Mouse (Mus musculus): ENCODE measurements around the gene Kank3. TPM values are rescaled to one million over a fixed set of nuclear protein-coding genes. Genes with fewer than 3 reads are reported as not detected.

Kank3 gene
- polyA plus RNA-seq (2012): 6.9 and 7.2 TPM in 2 replicates

DNA sequence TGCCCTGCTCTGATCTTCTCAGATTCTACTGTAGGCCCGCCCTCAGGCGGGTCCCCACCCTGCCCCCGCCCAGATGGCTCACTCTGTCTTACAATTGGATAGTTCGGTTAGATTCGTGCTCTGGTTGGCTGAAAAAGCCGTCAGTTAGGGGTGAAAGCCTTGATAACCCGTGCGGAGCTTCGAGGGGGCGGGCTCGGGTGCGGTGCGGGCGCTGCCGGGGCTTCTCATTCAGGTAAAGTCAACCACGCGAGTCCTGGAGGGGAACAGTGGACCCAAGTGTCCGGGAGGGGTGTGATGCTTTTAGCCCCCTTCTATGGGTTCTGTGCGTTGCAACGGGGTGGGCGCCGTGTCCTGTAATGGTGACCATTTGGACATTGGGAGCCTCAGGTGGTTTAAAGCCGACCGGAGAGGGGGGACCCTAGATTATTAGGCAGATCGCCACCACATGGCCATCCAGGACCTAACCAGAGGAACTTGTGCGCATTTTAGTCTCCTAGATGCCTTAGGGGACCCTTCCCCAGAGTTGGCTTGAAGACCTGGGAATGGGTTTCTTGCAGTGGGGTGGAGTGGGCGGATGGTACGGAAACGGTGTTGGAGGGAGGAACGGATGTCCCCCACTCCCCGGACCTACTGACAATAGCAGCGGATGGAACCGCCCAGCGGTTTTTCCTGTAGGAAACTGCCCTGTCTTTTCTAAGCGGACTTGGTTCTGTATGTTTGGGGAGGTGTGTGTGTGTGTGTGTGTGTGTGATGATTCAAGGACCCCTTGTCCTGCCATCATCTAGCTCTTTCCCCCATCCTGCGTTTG lies at the start of gene Kank3:
TSS of gene Kank3 (plus strand) at position 186 of the 808 bp plus-strand sequence.
- TF ChIP-seq GATA1 (IDR thresholded peaks at IDR 0.05; ENCODE audit: low read length): no peak

DNA sequence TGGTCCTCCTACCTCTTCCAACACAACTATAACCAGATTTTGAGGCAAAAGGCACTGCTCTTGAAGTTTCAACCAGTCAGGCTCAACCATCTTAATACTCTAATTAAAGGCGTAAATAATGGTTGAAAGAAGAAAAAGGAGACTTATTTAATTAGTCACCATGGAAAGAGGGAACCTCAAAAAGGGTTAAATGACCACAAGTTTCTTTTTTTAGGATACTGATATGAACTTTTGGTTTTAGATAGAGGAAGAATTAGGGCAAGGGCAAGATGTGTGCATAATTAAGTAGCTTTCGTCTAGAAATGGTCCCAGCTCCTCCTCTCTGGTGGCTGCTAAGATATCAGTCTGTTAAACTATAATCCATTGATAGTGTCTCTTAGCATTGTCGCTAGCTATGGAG lies 43.9 kb upstream of the Kank3 start:
- TF ChIP-seq GATA1 (IDR thresholded peaks at IDR 0.05; ENCODE audit: low read length): no peak

DNA sequence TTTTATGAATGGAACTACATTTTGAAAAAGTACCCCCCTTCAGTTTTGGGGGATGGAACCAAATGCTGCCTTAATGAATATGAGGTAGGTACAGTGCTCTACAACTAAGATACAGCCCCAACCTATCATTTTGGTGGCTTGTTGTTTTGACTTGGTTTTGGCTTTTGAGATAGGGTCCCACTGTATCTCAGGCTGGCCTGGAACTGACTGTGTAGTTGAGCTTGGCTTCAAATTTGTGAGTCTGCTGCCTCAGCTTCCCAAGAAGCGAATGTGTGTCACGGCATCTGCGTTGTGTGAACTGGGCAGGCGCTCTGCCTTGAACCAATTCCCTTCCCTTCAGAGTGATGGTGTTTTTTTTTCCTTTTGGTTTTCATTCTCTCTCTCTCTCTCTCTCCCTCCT lies 38.7 kb upstream of the Kank3 start:
- TF ChIP-seq GATA1 (IDR thresholded peaks at IDR 0.05; ENCODE audit: low read length): no peak

GRCm38 (mm10) chr17:33773426-33773825 lies 36.9 kb upstream of the Kank3 start:
- no peak for TF ChIP-seq GATA1 (IDR thresholded peaks at IDR 0.05; ENCODE audit: low read length)

DNA sequence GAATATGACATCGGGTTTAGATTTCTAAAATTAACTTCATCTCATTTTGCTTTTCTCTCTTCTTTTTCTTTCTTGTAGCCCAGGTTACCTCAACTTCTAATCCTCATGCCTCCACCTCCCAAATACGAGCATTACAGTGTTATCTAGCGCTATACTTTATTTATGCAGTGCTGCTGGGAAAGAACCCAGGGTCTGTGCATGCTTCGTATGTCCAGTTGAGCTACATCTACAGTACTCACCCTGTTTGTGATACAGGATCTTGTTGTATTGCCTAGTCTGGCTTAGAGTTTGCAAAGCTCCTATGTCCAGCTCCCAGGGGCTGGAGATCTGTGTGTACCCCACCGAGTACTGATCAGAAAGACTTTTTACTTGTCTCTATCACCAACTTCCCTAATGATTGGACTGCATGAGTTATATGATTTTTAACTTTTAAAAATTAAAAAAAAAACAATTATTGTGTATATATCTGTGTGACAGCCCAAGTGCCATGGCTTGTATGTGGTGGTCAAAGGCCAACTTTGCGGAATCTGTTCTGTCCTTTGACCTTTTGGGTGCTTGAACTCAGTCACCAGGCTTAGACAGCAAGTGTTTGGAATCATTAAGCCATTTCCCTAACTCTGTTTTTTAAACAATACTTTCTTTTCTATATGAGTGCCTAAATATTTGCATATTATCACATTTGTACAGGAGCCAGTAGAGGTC lies 36.3 kb upstream of the Kank3 start:
- TF ChIP-seq GATA1 (IDR thresholded peaks at IDR 0.05; ENCODE audit: low read length): no peak

- no peak for TF ChIP-seq GATA1 (IDR thresholded peaks at IDR 0.05; ENCODE audit: low read length)
Measured at GRCm38 (mm10) chr17:33774573-33775155, 35.7 kb upstream of the Kank3 start.

DNA sequence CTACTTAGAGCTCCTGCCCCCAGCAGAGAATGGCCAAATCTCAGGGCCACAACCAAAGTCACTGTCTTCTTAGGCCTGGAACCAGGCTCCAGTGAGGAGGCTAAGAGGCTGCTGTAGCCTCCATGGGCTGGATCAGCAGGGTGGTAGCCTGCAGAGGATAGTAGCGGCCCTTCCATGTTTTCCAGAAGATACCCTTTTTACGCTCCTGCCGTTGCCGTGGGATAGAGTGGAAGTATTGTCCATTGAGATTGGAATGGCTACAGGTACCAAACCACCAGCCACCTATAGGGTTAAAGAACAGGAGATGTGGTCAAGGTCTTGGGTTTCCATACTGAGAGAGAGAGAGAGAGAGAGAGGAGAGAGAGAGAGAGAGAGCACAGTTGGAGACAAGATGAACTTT lies 35.0 kb upstream of the Kank3 start:
- no peak for TF ChIP-seq GATA1 (IDR thresholded peaks at IDR 0.05; ENCODE audit: low read length)

GRCm38 (mm10) chr17:33779271-33779966 lies 30.9 kb upstream of the Kank3 start:
- TF ChIP-seq GATA1 (IDR thresholded peaks at IDR 0.05; ENCODE audit: low read length): no peak

DNA sequence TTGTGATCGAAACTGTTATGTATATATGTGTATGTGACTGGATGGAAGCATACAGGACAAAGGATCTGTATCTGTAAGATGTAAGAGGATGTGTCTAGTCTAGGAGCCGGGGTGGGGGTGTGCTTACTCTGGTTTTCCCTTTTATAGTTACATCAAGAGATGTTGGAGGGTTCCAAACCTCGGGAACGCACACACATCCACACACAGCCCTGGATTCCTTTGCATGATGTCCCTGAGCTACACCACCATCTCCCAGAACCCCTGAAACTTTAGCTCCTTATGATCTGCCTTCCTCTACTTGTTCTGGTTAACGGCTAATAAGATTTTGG lies 30.4 kb upstream of the Kank3 start:
- TF ChIP-seq GATA1 (IDR thresholded peaks at IDR 0.05; ENCODE audit: low read length): no peak

DNA sequence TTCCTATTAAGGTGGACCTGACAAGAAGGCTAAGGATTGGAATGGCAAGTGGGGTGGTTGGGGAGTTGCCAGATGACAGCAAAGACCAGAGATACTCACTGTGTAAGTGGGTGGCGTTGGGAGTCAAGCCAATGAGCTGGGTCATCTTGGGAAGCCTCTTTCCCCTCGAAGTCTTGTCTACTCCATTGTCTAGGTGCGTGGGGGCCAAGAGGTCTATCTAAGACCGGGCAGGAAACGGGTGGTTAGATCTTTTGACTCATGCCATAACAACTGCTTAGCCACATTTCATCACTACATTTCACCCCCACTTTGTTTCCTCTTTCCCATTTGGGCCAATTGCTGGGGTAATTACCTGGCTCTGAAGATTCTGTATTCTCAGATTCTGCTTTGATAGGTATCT lies 29.9 kb upstream of the Kank3 start:
- TF ChIP-seq GATA1 (IDR thresholded peaks at IDR 0.05; ENCODE audit: low read length): no peak

DNA sequence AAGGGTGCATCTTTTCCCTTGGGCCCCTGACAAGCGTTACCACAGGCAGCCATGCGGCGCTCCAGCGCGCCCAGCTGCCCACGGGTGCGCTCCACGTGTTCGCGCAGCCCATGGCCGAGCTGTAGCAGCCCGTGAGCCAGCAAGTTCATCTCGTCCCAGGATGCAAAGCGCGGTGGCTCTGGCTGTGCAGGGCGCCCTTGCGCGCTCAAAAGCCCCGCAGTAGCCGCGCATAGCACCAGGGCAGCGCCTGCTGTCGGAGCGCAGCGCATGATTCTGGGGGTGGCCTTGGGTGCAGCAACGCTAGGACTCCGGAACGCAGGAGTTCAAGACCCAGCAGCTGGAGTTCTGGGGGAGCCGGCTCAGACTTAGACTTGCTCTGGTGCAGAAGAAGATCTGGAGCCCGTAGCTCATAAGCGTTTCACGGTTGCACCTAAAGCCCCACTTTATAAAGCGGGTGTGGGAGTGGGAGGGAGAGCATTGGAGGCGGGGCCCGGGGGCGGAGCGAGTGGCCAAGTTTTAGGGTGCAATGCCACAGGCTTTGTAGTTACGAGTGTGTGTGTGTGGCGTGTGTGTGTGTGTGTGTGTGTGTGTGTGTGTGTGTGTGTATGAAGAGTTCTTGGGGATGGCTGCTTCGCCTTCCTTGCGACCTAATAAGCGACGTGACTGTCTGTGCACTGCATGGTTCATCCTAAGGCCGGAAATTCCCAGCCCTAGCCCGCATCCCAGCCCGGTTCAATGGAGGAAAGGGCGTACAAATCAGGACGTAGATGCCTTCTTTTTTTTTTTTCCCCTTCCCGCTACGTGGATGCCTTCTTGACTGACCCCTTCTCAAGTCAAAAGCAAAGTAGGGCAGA lies 29.0 kb upstream of the Kank3 start, which contains the start of gene Angptl4:
TSS of gene Angptl4 (minus strand) at position 707 of the 854 bp plus-strand sequence.
- no peak for TF ChIP-seq GATA1 (IDR thresholded peaks at IDR 0.05; ENCODE audit: low read length)

GRCm38 (mm10) chr17:33782067-33782466 lies 28.3 kb upstream of the Kank3 start:
- TF ChIP-seq GATA1 (IDR thresholded peaks at IDR 0.05; ENCODE audit: low read length): no peak

DNA sequence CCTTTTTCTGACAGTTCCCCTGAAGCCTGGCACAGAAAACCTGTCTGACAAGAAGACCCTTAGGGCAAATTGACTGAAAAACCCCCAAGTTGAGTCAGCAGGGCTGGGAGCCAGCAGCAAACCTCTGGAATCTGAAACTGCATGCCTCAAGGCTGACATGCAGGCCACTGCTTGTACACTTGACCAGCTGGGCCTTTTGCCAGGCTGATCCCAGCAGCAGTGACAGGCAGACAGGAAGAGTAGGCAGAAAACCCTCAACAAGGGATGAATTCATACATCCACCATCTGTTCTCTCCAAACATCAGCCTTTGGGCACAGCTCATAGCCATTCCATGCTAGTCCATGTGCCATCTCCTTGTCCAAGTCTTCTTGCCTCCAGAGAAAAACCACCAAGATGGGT lies 26.9 kb upstream of the Kank3 start:
- TF ChIP-seq GATA1 (IDR thresholded peaks at IDR 0.05; ENCODE audit: low read length): no peak

DNA sequence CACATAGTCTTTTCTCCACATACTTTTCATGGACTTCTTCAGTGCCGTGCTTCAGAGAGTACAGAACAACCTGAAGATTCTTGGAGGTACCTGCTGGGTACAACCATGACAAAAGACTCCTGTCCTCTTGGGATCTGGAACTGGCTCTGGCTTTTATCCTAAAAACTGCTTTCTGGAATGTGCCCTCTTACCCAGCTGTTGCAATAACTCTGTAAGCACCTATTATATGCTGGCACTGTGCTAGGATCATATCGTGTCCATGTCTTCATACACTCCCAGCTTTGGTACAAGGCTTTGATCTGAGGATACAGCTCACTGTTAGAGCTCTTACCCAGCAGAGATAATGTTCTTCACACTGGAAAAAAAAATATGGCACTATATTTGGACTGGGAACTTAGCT lies 25.4 kb upstream of the Kank3 start:
- TF ChIP-seq GATA1 (IDR thresholded peaks at IDR 0.05; ENCODE audit: low read length): no peak

DNA sequence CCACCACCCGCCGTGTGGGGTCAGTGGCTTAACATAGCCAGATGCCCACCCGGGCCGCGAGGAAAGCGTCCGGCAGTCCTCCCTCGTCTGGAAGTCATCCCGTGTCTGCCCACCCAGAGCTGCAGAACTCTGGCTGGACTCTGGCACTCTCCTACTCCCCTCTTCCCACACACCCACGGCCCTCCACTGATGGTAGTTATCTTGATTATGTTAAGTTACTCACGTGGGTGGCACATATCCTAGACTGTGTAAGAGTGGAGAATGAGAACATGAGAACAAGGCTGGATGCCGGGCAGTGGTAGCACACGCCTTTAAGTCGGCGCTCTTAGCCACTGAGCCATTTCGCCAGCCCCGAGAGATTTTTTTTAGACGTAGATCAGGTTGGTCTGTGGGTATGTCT lies 23.9 kb upstream of the Kank3 start:
- TF ChIP-seq GATA1 (IDR thresholded peaks at IDR 0.05; ENCODE audit: low read length): no peak

Measured in G1E-ER4 (cell line).